Mouse (Mus musculus) midbrain, postnatal 0 days (tissue): ENCODE data around the gene Hpcal1. TPM values are rescaled to one million over a fixed set of nuclear protein-coding genes. Genes with fewer than 3 reads are reported as not detected.

Experiments used
- ATAC-seq: fragments of 200-750 bp; cut with Nextera tagmentation; 2 replicates; pipeline ENCODE4 v1.8.0; 2017; ENCODE audit warnings: moderate number of reproducible peaks, mild to moderate bottlenecking, moderate TSS enrichment, moderate library complexity; ENCODE audit not compliant: low FRiP score
- DNase-seq: peaks from one replicate; pipeline ENCODE4 v3.0.0-alpha.2; 2015; ENCODE audit warnings: low spot score
- H3K27ac ChIP-seq: fragments of 300-500 bp; sonication (generic); 2 replicates; pipeline ENCODE4 v1.5.1; 2014; ENCODE audit warnings: low read depth, mild to moderate bottlenecking, low read length, mixed read lengths
- H3K27me3 ChIP-seq: fragments of 300-500 bp; sonication (generic); 2 replicates; pipeline ENCODE4 v1.6.1; 2014; ENCODE audit warnings: low read length, control low read depth, mixed read lengths; ENCODE audit not compliant: insufficient read depth
- H3K36me3 ChIP-seq: fragments of 300-500 bp; sonication (generic); 2 replicates; pipeline ENCODE4 v1.6.1; 2014; ENCODE audit warnings: low read length, control low read depth, mixed read lengths; ENCODE audit not compliant: insufficient read depth
- H3K4me1 ChIP-seq: fragments of 300-500 bp; sonication (generic); 2 replicates; pipeline ENCODE4 v1.6.1; 2014; ENCODE audit warnings: mild to moderate bottlenecking, control low read depth, antibody characterized with exemption, low read length, mixed read lengths; ENCODE audit not compliant: insufficient read depth
- H3K4me2 ChIP-seq: fragments of 300-500 bp; sonication (generic); 2 replicates; pipeline ENCODE4 v1.6.1; 2014; ENCODE audit warnings: low read depth, mild to moderate bottlenecking, low read length, mixed read lengths; ENCODE audit not compliant: poor library complexity, severe bottlenecking
- H3K4me3 ChIP-seq: fragments of 300-500 bp; sonication (generic); 2 replicates; pipeline ENCODE4 v1.5.1; 2014; ENCODE audit warnings: low read depth, mild to moderate bottlenecking, low read length, moderate library complexity
- H3K9ac ChIP-seq: fragments of 300-500 bp; sonication (generic); replicated peaks from 2 replicates; pipeline ENCODE4 v1.6.1; 2014; ENCODE audit warnings: mild to moderate bottlenecking, low read length, moderate library complexity, mixed read lengths; ENCODE audit not compliant: poor library complexity, severe bottlenecking
- H3K9me3 ChIP-seq: fragments of 300-500 bp; sonication (generic); 2 replicates; pipeline ENCODE4 v1.6.1; 2016; ENCODE audit warnings: low read length, control low read depth
- CTCF ChIP-seq: IDR thresholded peaks from 2 replicates; pipeline ENCODE4 v1.5.1; 2016; ENCODE audit warnings: antibody characterized with exemption, mild to moderate bottlenecking
- WGBS: fragments of 180-500 bp; shearing (Covaris S2); extraction: QIAGEN DNeasy Blood & Tissue Kit; methylation state at CpG from one replicate; pipeline ENCODE4 v1.1.7; 2014; 5-methylcytosine and 5-hydroxymethylcytosine counted together
- polyA plus RNA-seq: library from polyadenylated mRNA; unstranded; fragments of >200 nt; fragmentation: Nextera tagmentation; extraction: Ambion mirVana; gene quantifications from 2 replicates; pipeline ENCODE4 v1.2.1, GENCODE M21; 2015
- total RNA-seq: library from RNA; depleted of rRNA; stranded (reverse); fragments of >200 nt; gene quantifications from 2 replicates; pipeline ENCODE4 v1.2.3, GENCODE M21; 2014

Gene Hpcal1
- total and polyA plus RNA-seq, 2 experiments from 2014 or later = 94.0 to 139 TPM

DNA sequence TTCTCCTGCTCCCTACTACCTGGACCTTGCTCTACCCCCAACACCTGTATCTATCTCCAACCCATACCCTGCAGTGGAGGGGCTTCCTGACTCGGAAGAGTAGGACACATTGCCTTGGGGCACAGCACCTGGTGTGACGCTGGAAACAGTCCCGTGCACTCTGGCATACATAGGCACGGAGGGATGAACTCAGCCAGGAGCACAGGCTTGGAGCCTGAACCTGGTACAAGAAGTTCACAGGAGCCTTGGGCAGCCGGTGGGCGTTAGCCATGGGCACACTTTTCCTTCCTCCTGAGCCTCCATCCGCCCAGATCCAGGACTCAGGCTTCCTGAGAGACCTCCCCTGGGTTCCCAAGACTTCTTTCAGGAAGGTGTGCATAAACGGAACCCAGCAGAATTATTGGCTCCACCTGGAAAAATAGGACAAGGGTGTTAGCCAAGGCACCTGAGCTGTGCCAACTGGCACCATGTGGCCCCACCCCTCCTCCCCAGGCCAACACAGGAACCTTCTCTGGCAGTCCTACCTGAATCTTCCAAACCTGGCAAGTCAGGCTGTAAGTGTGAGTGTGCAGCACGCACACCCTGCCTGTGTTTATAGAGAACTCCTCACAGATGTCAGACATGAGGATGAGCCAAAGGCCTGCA lies 26.5 kb upstream of the Hpcal1 start:
- TF ChIP-seq CTCF = no peak
- no peak overlapping the region for H3K27ac ChIP-seq
- ATAC-seq = no peak
- no peak overlapping the region for H3K4me2 ChIP-seq
- no peaks in the 10 kb centered on the region for H3K36me3 ChIP-seq
- H3K4me3 ChIP-seq = no peak overlapping the region
- 87% methylated on average over 9 of the region's 9 CpGs for WGBS
- DNase-seq = no peak
- no peaks in the 10 kb centered on the region for H3K9me3 ChIP-seq
- no peaks in the 10 kb centered on the region for H3K4me1 ChIP-seq
- H3K27me3 ChIP-seq = no peaks in the 10 kb centered on the region
- no peak overlapping the region for H3K9ac ChIP-seq

DNA sequence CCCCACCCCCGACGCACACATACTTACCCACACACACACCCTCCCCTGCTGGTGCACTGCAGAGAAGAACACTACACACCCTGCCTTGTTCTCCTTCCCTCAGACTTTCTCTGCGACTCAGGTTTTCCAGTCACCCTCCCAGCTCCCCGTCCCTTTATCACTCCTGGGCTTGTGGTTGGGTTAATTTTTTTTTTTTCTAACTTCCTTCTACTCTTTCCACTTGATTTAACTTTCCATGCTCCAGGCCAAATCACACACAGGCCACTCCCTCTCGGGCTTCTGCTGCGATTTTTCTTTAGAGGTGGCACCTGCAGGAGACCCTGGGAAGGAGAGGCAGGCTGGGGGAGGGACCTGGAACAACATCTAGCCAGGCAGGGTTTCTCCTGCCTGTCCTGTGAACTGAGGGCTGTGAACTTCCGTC lies 24.7 kb upstream of the Hpcal1 start:
- no peak overlapping the region for H3K9ac ChIP-seq
- H3K36me3 ChIP-seq = no peaks in the 10 kb centered on the region
- ATAC-seq (no peak), DNase-seq (no peak)
- 60% methylated on average over 7 of the region's 7 CpGs for WGBS
- H3K4me2 ChIP-seq = no peak overlapping the region
- H3K9me3 ChIP-seq = no peaks in the 10 kb centered on the region
- H3K4me3 ChIP-seq = no peak overlapping the region
- no peak for TF ChIP-seq CTCF
- H3K4me1 ChIP-seq = no peaks in the 10 kb centered on the region
- H3K27ac ChIP-seq = no peak overlapping the region
- H3K27me3 ChIP-seq = no peaks in the 10 kb centered on the region

DNA sequence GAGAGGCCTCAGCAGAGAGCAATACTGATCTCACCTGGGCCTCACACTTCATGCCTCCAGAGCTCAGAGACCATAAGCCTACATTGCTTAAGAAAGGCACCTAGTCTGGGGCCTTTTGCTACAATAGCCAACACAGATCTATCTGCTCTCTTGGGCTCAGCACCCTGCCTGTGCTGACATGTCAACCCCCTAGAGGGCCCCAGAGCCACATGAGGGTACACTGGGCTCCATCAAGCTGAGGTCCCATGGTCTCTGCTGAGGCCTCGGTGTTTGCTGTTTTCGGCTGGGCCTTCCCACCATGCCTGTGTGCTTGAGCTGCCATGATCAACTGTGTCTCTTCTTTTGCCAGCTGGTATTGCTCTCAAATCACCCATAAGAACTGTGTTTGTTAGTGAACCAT lies 24.0 kb upstream of the Hpcal1 start:
- H3K9ac ChIP-seq = no peak overlapping the region
- TF ChIP-seq CTCF = peak; percentile 42
- no peak overlapping the region for H3K27ac ChIP-seq
- no peaks in the 10 kb centered on the region for H3K4me1 ChIP-seq
- H3K27me3 ChIP-seq = no peaks in the 10 kb centered on the region
- no peak overlapping the region for H3K4me2 ChIP-seq
- 91% methylated on average over 2 of the region's 2 CpGs for WGBS
- no peaks in the 10 kb centered on the region for H3K36me3 ChIP-seq
- H3K4me3 ChIP-seq = no peak overlapping the region
- DNase-seq (no peak), ATAC-seq (no peak)
- H3K9me3 ChIP-seq = no peaks in the 10 kb centered on the region

DNA sequence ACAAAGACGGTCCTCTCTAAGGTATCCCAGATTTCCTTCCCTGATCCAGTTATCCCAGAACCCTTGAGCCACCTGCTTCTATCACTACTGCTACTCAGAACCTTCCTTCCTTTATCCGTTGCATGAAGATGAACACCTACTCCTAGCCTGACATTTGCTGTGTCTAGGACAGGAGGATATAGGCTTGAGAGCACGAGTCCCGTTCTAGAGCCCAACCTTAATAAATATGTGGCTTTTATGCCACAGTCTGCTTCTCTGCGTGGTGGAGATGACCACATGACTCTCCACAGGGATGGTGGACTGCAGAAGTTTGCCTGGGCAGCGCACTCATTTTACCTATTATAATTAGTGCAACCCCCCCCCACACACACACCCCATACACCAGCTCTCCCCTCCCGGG lies 16.9 kb upstream of the Hpcal1 start:
- DNase-seq = no peak
- 63% methylated on average over 7 of the region's 7 CpGs for WGBS
- no peak for TF ChIP-seq CTCF
- Histone ChIP-seq H3K4me2 (no peak overlapping the region), H3K27me3 (no peaks in the 10 kb centered on the region), H3K9ac (no peak overlapping the region), H3K27ac (no peak overlapping the region), H3K4me3 (no peak overlapping the region), H3K4me1 (no peaks in the 10 kb centered on the region), H3K36me3 (no peaks in the 10 kb centered on the region), H3K9me3 (no peaks in the 10 kb centered on the region)
- ATAC-seq = no peak

DNA sequence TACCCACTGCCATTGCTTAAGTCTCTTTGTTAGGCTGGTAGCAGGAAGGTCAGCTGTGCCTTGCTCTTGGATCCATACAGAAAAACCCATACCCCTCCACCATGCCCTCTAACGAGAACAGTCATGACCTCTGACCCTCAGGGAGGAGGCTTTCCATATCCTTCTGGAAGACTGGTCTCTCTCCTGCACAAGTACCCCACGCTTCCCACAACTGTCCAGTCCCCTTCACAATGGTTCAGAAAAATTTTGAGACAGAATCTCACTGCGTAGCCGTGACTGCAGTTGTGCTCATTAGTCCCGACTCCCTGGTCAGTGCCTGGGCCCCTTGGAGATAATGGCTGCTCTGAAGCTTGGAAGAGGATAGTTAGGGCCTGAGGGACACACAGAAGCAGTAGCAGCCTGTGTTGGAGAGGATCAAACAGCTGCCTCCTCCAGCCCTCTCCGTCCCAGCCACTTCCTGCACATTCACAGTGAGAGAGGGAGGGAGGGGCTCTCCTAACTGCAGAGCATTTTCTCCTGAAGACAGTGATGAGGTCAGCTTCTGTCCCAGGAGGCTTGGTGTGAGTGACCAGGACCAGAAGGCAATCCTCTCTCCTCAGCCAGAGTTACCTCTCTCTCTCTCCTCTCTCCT lies 16.4 kb upstream of the Hpcal1 start:
- Histone ChIP-seq H3K4me3 (no peak overlapping the region), H3K27ac (no peak overlapping the region), H3K27me3 (no peaks in the 10 kb centered on the region), H3K36me3 (no peaks in the 10 kb centered on the region), H3K4me2 (no peak overlapping the region), H3K9ac (no peak overlapping the region), H3K4me1 (no peaks in the 10 kb centered on the region), H3K9me3 (no peaks in the 10 kb centered on the region)
- no peak for ATAC-seq
- DNase-seq = no peak
- no peak for TF ChIP-seq CTCF
- 46% methylated on average over 6 of the region's 6 CpGs for WGBS

DNA sequence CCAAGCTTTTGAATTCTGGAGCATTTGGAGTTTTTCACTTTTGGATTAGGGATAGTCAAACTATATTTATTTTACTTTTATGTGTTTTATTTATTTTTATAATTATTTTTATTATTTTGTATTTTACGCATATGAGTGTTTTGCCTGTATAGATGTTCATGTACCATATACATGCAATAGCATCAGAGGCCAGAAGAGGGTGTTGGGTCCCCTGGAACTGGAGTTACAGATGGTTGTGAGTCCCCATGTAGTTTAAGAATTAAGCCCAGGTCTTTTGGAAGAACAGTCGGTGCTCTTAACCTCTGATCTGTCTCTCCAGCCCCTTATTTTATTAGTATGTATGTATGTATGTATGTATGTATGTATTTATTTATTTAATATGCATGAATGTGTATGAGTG lies 12.9 kb upstream of the Hpcal1 start:
- Histone ChIP-seq H3K27me3 (no peaks in the 10 kb centered on the region), H3K9me3 (no peaks in the 10 kb centered on the region), H3K4me1 (no peaks in the 10 kb centered on the region), H3K27ac (no peak overlapping the region), H3K9ac (no peak overlapping the region), H3K4me2 (no peak overlapping the region), H3K4me3 (no peak overlapping the region), H3K36me3 (no peaks in the 10 kb centered on the region)
- TF ChIP-seq CTCF = peak; percentile 29
- ATAC-seq (no peak), DNase-seq (no peak)
- 79% methylated on average over 2 of the region's 2 CpGs for WGBS
